Mouse (Mus musculus) left cerebral cortex, postnatal 10 days (tissue): Measurements from ENCODE around the gene Kif11. TPM values are rescaled to one million over a fixed set of nuclear protein-coding genes. Genes with fewer than 3 reads are reported as not detected.
A peak's percentile ranks its signal among the peaks of the same experiment; 100 is the strongest.

Experiments
- DNase-seq, 2 experiments: peaks; one replicate each; pipeline ENCODE4 v3.0.0; 2021 to 2022; ENCODE audit warnings: low spot score in 2 of 2, mixed read lengths in 1 of 2; ENCODE audit errors: extremely low spot score in 1 of 2
- intact Hi-C: fragments of 180-260 bp; cut with DNase I; formaldehyde crosslinking; loops from one replicate; pipeline ENCODE4 v1.15.1; 2025
- total RNA-seq, 2 experiments: library from RNA; stranded (reverse); gene quantifications; 2 replicates each; pipeline ENCODE4 v1.2.3; 2021

Kif11 gene
- total RNA-seq, 2 experiments from 2014 or later, result 3.2 to 3.3 TPM

DNA sequence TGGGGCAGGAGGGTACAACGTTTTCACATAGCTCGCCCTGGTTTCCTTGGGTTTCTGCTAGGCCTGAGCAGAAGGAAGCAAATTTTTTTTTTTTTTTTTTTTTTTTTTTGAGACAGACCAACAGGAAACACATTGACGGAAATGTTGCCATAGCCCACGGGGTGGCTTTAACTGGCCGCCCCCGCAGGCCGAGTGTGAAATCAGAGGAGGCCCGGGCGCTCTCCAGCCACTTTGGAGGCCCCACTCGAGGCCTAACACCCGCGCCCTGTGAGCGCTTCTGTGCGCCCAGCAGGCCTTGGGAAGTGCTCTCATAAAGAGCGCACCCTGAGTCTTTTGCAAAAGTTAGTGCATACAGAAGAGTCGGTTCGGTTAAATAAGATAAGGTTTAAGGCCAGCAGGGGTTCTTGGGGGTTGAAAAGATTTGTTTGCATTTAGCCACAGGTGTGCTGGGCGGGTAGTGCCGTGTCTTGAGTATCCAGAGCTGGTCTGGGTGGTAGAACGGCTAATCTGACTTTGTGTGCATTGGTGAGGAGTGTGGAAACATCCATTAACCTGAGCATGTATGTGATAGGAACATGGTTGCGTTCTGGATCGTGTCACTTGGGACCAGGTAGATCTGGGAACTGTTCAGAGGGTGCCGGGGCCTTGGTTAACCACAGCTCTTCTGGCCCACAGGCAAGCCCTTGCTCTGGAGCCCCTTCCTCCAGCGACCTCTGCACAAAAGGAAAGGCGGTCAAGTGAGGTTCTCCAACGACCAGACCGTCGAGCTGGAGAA lies 60.5 kb downstream of the Kif11 start:
- intact Hi-C loops, result loop anchor here (5.0 kb wide), 1 partner anchor 71 kb away; no protein-coding TSS in a partner anchor
- DNase-seq, result peak in 1 of 2 experiments; percentile 77

DNA sequence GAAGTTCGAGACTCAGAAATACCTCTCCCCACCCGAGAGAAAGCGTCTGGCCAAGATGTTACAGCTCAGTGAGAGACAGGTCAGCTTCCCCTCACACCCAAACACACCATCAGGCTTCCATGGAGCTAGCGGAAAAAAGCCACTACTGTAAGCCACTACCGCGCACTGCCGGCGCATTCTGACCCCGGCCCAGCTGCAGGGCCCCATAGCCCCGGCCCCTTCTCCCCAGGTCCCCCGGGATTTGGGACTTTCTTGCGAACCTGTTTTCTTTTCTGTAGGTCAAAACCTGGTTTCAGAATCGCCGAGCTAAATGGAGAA lies 61.0 kb downstream of the Kif11 start:
- DNase-seq, result no peak
- intact Hi-C loops, result loop anchor here (5.0 kb wide), 1 partner anchor 70 kb away; no protein-coding TSS in a partner anchor

DNA sequence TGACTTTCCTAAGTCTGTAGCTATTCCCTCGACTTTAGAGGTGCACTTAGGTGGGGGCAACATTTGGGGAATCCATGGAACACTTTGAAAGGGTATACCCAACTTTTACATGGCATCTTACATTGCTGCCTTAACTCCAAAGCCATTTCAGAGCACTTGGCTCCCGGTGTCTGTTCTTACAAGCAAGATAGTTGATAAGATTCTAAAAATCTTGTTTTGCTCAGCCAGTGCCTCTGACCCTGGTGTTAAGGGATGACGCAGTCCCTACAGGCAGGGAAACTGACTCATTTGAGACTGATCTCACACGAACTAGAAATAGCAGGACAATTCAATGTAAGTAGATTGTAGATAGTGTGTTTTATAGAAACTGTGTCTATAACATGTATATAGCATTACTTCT lies 64.0 kb downstream of the Kif11 start:
- intact Hi-C loops, result no loop called here

DNA sequence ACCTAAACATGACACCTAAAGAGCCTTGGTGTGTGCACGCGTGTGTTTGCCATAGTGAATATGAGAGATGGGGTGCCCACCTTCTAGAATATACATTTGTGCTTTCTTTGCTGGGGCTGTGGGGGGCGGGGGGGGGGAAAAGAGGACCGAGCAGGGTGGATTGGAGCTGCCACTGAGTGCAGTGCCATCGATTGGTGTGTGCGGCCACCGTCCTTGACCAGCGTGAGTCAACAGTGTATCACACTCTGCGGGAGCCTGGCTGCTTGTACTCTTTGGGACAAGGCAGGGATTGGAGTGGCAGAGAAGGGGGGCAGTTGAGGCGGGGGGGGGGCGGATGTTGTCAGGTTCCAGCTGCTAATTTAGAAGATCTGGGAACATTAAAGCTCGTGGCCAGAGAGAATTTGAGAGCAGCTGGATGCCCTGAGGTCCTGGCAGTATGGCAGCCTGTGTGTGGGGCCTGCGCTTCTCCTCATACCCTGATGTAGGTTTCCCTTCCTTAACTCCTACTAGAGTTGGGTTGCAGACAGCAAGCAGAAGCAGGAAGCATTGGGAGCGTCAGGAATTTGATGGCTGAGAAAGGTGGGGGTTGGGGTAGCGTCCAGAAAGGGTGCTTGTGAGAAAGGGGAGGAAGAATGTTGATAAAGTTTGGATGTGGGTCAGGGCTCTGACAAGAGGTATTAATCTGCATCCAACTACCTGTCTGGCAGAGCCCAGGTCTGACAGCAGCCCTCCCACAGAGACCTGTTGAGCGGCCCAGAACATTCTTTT lies 64.7 kb downstream of the Kif11 start:
- DNase-seq, result no peak
- intact Hi-C loops, result no loop called here

More for the DNA sequence above, 64.0 kb downstream of the Kif11 start:
- DNase-seq, result no peak

DNA sequence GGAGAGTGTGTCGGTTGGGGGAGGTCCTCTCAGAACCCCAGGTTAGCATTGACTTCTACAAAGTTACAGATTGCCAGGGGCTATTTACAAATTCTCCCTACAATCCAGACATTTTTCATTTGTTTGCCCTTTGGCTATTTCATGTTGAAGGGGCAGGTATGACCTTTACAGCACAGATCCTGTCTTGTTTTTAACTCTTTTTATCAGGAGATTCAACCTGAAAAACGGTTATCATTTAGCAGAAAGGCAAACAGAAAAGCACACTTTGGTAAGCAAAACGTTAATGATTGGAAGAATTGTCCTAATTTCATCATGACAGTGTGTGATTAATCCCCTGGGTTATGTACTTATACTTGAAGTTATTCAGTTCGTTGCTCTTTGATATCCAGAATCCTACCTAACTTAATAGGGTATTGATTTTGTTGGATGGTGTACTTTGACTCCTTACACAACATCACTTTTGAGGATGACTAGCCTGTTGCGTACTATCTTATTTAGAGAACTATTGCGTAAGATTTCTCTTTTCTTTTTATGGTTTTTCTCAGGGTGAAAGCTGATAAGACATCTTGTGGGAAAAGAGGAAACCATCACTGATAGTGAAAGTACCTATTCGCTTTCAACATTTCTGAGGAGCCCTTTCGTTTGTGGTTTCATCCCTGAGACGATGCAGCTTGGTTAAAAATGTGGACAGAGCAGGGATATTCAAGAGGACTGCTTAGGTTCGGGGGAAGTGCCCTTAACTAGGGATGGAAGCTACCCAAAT lies 66.5 kb downstream of the Kif11 start:
- no peak for DNase-seq
- intact Hi-C loops, result no loop called here

DNA sequence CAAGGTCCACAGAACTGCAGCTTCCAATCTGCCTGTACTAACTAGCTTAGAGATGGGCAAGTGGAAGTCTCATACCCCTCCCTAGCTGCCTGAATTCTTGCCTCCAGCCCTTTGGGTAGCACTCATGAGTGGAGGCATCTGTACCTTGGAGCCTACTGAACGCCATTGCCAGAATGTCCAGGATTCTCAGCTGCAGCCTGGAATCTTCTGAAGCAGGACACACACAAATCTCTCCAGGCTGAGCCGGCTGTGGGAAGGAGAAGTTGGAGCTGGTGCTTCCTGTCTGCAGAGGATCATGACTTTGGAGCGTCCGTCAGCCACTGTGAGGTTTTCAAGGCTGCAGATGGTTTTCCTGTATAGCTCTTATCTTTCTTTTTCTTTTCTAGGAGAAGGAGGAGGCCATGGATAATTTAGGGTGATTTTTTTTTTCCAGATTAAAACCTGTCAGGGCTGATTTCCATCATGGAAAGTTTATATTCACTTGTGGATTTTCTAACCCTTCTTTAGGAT lies 67.5 kb downstream of the Kif11 start:
- intact Hi-C loops, result no loop called here
- no peak for DNase-seq

DNA sequence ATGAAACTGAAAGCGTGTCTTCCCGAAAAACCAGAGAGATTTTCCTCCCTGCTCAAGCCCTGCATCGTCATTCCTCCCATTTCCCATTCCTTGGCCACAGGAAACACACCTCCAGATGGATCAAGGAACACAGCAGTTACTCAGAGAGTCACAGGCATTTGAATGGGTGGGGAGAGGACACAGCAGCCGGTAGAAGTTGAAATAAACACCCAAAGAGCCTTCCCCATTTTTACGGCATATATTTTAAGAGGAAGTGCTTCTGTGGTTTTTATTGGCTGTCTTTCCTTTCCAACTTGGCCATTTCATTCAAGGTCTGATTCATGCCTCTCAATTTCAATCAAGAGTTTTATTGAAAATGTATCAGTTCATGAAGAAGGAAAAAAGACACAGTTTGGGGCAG lies 72.0 kb downstream of the Kif11 start:
- DNase-seq, result no peak
- intact Hi-C loops, result no loop called here

DNA sequence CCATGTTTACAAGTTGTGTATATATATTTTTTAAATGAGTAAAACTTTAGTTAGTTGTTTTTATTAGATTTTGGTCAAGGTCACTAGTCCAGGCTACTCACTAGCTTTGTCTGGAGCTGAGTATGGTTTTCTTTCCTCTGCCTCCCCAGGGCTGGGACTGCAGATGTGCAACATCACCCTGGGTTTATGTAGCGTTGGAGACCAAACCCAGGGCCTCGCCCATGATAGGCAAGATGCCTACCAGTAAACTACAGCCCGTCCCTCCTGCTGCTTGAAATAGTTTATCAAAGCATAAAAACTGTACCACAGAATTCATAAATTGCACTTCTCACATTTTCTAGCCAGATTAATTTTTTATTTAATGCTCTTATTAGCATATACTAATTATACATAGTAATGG lies 73.0 kb downstream of the Kif11 start:
- intact Hi-C loops, result no loop called here

DNA sequence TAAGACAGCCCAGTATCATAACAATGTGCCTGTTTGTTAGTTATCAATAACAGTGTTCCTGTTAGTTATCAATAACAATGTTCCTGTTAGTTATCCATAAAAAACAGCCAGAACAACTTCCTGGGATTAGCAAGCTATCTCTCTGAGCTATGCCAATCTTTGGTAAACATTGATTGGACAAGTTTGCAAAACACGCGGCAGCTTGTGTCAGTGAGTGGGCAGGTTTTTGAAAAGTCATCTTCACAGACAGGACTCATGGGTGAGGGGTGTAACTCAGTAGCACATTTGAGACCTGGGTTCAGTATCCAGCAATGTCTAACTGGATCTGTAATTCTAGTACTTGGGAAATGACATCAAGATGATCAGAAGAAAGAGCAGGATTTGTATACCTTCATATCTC lies 79.3 kb downstream of the Kif11 start:
- intact Hi-C loops, result no loop called here
- DNase-seq, result no peak

More for the DNA sequence above, 73.0 kb downstream of the Kif11 start:
- no peak for DNase-seq

DNA sequence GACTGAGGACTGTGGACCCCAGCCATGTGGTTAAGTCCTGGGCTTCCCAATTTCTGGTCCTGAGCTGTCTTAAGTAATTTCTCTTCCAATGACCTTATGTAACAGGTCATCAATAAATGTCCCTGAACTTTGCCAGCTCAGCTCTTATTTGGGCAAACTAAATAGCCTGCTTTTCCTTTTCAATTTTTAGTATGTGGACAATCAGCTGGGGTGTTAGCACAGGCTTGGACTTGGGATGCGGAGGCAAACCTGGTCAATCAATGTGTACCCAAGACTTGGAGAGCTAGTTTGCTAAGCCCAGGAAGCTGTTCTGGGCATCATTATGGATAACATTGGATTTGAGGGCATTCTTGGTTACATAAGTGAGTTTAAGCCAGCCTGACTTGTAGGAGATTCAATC lies 79.8 kb downstream of the Kif11 start:
- DNase-seq, result no peak
- intact Hi-C loops, result no loop called here

DNA sequence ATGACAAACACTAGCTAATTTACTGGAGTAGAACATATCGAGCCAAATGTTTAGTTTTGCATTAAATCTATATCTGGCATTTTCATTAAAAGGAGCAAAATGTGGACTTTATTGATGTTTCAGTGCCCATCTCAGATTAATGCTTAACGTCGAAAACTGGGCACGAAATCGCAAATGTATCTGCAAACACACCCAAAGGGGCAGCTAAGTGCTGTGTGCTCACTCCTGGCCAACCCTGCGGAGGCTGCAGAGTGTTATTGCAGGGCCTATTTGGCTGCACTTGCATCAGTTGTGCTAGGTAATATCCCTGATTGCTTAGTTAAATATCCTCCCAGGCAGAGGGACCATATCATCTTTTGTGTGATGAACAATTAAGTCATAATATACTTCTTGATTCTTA lies 81.8 kb downstream of the Kif11 start:
- intact Hi-C loops, result no loop called here
- no peak for DNase-seq

DNA sequence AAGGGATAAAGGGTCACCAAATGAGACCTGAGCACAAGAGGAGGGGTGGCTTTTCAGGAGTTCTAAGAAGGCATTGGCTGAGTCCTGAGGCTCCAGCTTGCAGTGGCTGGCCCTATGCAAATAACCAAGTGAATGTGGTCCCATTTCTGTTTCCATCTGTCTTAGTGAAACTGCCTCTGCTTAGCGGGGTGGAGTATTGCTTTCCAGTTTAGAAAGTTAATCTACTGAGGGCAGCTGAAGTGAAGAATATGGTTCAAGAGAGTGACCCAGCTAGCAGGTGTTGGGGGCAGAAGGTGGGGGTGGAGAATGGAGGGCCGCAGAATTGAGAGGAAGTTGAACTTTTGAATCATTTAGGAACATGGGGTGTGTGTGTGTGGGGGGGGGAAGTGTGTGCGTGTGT lies 90.2 kb downstream of the Kif11 start:
- intact Hi-C loops, result no loop called here
- DNase-seq, result no peak

DNA sequence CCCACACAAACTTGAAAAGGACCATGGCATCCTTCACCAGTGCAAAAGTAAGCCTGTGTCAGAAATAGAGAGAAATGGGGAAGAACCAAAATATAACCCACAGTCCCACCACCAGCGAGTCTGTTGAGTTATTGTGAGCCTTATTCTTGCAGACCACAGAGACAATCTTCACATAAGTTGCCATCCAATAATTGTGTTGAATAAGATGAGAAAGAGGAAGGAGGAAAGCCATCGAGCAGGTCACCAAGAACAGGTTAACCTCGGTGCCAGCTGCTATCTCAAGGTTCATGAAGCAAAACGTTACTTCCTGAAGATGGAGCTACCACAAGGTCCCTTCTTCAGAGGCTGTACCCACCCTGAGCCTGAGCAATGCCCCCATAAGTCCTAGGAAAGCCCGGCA lies 90.8 kb downstream of the Kif11 start:
- DNase-seq, result no peak
- intact Hi-C loops, result no loop called here

DNA sequence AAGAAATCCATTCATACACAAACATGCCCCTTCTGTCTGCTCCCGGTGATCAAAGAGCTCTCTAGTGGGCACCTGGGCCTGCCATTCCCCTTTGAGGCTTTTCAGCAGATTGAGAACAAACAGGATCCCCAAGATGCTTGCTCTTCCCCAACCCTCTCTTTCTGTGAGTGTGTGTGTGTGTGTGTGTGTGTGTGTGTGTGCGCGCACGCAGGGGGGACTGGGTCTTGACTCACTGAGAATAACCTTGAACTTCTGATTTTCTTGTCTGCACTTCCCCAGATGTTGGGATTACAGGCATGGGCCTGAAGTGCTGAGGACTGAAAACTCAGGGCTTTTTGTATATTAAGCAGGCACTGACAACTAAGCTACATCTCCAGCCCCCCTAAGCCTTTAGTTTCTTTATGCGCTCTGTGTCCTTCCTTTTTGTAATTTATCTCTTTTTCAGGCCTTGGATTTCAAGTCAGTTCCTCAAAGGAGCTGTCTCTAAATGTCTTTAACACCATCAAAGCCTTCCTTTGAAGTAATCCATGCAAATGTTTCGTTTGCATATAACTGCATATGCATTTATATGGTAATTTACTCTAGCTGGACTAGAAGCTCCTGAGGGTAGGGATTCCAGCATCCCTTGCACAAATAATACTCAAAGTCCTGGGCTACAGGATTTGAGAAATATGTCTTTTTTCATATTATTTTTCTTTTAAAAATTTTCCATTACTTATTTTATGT lies 92.8 kb downstream of the Kif11 start:
- intact Hi-C loops, result no loop called here
- no peak for DNase-seq

Other genes starting within 250 kb of the Kif11 start
- gene March5, start 168.9 kb upstream of the Kif11 start, total RNA-seq, result 10 to 100 TPM; 86.3 to 93.4 TPM
- gene Cpeb3, start 167.8 kb upstream of the Kif11 start, total RNA-seq, result 10 to 100 TPM; 55.2 to 55.9 TPM
- gene Ide, start 38.6 kb upstream of the Kif11 start, total RNA-seq, result 10 to 100 TPM; 59.3 to 89.4 TPM
- 1 to 10 TPM; 2.8 to 3.4 TPM for gene Hhex, start 58.4 kb downstream of the Kif11 start, total RNA-seq
- 10 to 100 TPM; 52.9 to 53.6 TPM for gene Exoc6, start 174.0 kb downstream of the Kif11 start, total RNA-seq